Mouse (Mus musculus) cerebellum, adult 11-12 months (tissue): Measurements from ENCODE around the gene Cel.

Experiments
- DNase-seq: peaks from one replicate; pipeline ENCODE4 v3.0.0; 2022

The Cel gene

GRCm38 (mm10) chr2:28536766-28537633 lies 26.2 kb downstream of the Cel start:
- peak; percentile 68 for DNase-seq

DNA sequence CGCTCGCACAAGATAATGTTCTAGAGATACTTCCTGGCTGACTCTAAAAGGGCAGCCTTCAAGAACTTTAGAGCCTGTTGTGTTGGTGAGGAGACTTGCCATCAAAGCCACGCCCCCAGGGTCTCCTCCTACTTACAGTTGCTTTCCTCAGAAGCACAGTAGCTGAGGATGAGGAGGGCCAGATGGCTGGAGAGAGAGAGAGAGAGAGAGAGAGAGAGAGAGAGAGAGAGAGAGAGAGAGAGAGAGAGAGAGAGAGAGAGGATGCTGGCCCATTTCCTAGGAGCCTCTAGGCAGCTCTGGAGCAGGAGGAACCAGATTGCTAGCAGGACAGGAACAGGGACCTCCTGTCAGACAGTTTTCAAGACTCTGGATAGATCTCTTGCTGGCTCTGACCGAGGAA lies 27.0 kb downstream of the Cel start:
- peak; percentile 67 for DNase-seq

GRCm38 (mm10) chr2:28535650-28536049 lies 27.6 kb downstream of the Cel start:
- peak; percentile 89 for DNase-seq

- peak; percentile 89 for DNase-seq
Observed at GRCm38 (mm10) chr2:28535263-28535540, 28.0 kb downstream of the Cel start.

GRCm38 (mm10) chr2:28534436-28535262 lies 28.6 kb downstream of the Cel start:
- DNase-seq = no peak

GRCm38 (mm10) chr2:28533901-28534435 lies 29.2 kb downstream of the Cel start:
- peak; percentile 72 for DNase-seq

DNA sequence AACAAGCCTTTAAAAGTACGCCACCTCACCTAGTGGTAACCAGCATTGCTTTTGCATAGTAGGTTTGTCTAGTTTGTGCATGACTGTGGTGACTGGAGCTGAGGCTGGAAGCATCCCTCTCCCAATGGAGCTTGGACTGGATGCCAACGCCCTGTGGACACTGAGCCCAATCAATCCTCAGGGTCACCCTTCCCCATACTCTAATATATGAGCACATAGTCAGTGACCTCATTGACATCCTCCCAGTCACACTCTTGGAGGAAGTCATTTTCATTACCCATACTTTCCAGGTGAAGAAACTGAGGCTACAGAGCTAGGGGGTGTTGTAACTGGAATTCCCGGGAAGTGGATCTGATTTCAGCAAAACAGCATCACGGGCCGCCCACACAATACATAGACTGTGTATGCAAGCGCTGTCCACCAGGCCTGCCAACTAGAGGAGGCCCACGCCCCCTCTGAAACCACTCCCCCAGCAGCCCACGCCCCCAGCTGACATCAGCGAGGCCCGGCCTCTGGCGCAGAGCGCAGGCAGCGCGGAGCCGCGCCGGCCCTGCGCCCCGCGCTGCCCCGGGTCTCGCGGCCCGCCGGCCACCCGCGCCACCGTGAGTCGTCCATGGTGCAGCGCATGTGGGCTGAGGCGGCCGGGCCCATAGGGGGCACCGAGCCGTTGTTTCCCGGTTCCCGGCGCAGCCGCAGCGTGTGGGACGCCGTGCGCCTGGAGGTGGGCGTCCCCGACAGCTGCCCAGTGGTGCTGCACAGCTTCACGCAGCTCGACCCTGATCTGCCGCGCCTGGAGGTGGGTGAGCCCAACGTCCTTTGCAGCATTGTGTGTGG lies 30.0 kb downstream of the Cel start:
- peak; percentile 90 for DNase-seq

GRCm38 (mm10) chr2:28530311-28530710 lies 32.9 kb downstream of the Cel start:
- DNase-seq = no peak

- DNase-seq = peak; percentile 47
Observed at GRCm38 (mm10) chr2:28529856-28530255, 33.3 kb downstream of the Cel start.

DNA sequence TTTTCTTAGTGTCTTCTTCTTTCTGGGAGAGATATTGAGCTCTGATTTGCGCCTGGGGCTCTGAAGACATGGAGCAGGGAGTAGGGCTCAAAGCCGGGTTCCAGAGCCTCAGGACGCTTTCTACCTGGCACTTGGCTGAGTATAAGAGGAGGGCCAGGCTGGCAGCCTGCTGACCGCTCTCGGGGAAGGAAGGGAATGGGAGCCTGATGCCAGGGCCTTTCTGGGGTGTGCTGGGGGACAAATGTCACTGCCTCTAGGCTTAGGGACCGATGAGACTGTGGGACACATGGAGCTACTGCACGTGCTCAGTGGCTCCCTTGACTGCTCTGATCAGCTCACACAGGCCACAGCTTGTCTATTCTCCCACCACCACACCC lies 34.9 kb downstream of the Cel start:
- peak; percentile 64 for DNase-seq

DNA sequence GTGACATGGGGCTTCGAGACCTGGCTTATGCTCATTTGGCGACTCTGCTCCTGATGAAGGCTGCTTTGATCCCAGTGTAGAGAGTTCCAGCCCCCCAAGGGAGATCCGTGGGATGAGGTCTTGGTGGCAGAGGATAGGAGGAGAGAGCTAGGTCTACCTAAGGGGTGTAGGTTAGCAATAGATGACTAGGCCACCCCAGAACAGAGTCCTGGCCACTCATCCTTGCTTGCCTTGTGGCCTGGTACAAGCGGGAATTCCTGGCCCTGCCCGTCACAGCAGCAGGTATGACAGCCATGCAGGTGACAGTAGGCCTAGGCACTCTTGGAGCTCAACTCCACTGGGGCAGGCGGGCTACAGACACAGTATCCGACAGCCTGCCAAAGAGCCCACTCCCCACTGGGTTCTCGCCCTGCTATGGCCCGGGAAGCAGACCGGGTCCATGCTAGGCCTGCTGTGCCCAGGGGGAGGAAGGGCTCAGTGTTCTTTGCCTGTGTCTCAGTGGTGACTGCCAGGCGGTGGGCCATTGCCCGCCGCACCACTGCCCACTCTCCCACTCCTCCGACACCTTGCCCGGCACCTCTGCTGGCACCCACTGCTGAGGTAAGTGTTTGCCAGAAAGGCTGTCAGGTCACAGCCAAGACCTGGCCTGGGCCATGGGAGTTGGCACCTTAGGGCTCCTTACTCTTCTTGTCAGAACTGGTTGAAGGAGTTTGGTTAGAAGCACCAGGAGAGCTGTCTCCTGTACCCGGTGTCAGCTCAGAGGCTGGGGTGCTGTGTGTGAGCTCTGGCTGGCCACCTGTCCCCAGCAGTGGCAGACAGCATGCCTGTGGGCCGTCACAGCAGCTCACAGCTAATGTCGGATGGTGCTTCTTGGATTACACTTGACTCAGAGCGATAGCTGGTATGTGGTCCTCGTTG lies 35.5 kb downstream of the Cel start:
- DNase-seq = peak; percentile 65

- peak; percentile 56 for DNase-seq
Observed at GRCm38 (mm10) chr2:28525943-28526876, 37.0 kb downstream of the Cel start.

GRCm38 (mm10) chr2:28525219-28525942 lies 37.8 kb downstream of the Cel start:
- peak; percentile 83 for DNase-seq

GRCm38 (mm10) chr2:28524406-28524805 lies 38.8 kb downstream of the Cel start:
- DNase-seq = peak; percentile 34

- DNase-seq = peak; percentile 86
Observed at GRCm38 (mm10) chr2:28523643-28524117, 39.5 kb downstream of the Cel start.

- DNase-seq = peak; percentile 78
Observed at GRCm38 (mm10) chr2:28522166-28522565, 41.0 kb downstream of the Cel start.

- peak; percentile 83 for DNase-seq
Observed at GRCm38 (mm10) chr2:28521571-28522151, 41.5 kb downstream of the Cel start.

GRCm38 (mm10) chr2:28520581-28520980 lies 42.6 kb downstream of the Cel start:
- DNase-seq = peak; percentile 83

DNA sequence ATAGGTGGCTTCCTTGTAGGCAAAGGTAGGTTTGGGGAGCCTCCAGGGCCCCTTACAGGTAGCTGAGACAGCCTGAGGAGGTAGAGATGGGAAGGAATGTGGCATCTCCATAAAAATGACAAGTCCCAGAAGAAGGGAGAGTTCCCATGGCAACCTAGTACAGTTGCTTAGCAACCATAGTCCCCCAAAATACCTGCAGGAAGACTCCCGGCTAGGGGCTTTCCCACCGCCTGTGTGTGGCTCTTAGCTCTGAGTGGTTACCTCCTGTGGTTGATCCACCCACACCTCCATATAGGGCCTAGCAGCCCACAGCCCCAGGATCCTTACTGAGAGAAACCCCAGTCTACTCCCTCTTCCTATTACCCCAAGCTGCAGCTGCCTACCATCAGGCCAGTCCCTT lies 45.0 kb downstream of the Cel start:
- DNase-seq = peak; percentile 37
